Mouse (Mus musculus) ES-Bruce4 (cell line): ENCODE data around the gene Rbpj.

Experiments
- CTCF ChIP-seq: IDR thresholded peaks from one replicate; pipeline ENCODE4 v1.8.1; 2011; ENCODE audit warnings: low read depth, low read length
- EP300 ChIP-seq: IDR thresholded peaks from 2 replicates; pipeline ENCODE4 v1.6.1; 2011; ENCODE audit warnings: low read depth, low read length; ENCODE audit not compliant: insufficient read depth

- TF ChIP-seq CTCF = peak; percentile 88
- TF ChIP-seq EP300 = 0 out of 2 replicates have a peak, but pooled peaks have one; percentile 59
Measured at GRCm38 (mm10) chr5:53672352-53672751, 206.4 kb downstream of the Rbpj start.
